Mouse (Mus musculus): ENCODE data around the gene Togaram2. TPM values are rescaled to one million over a fixed set of nuclear protein-coding genes. Genes with fewer than 3 reads are reported as not detected.

Togaram2 gene
- polyA plus RNA-seq, 2 experiments: 0.02 TPM; not detected in 1

DNA sequence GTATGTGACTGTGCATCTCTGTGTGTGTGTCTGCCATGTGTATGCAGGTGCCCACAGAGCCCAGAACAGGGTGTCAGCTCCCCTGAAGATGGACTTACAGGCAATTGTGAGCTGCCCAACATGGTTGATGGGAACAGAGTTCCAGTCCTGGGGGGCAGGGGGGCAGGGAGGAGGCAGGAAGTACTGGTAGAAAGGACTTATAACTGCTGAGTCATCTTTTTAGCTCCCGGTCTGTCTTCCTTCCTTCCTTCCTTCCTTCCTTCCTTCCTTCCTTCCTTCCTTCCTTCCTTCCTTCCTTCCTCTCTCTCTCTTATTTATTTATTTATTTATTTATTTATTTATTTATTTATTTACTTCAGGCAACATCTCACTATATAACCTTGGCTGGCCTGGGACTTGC, 8.9 kb upstream of the Togaram2 start:
- H3K9ac ChIP-seq (replicated peaks): no peak overlapping the region
- DNase-seq (ENCODE audit: low read depth in 3 of 3, low spot score in 3 of 3): no peak
- 30% methylated on average over 1 of the region's 1 CpGs for WGBS (ENCODE audit: insufficient replicate concordance)
- H3K27me3 ChIP-seq (ENCODE audit: control insufficient read depth, insufficient read depth, low read length): no peaks in the 10 kb centered on the region
- no peaks in the 10 kb centered on the region for H3K9me3 ChIP-seq (ENCODE audit: control insufficient read depth, low read length)
- no peak overlapping the region for H3K27ac ChIP-seq
- no peak overlapping the region for H3K4me2 ChIP-seq (ENCODE audit: low read depth)
- TF ChIP-seq CTCF (IDR thresholded peaks at IDR 0.05; ENCODE audit: low read depth) (no peak), EP300 (IDR thresholded peaks at IDR 0.05; ENCODE audit: low read depth) (no peak)
- no peaks in the 10 kb centered on the region for H3K36me3 ChIP-seq (replicated peaks; ENCODE audit: control insufficient read depth, insufficient read depth, low read depth)
- no peak for ATAC-seq (ENCODE audit: insufficient read depth)
- H3K4me3 ChIP-seq (ENCODE audit: insufficient read depth in 1 of 2, low read depth in 2 of 2, low read length in 2 of 2): no peak overlapping the region
- peaks cover 0 to 5% of the 10 kb centered on the region in 2 experiments; a peak in 1 of 4 replicates for H3K4me1 ChIP-seq (replicated peaks; ENCODE audit: control insufficient read depth in 2 of 2, insufficient read depth in 2 of 2, low read length in 1 of 2)

DNA sequence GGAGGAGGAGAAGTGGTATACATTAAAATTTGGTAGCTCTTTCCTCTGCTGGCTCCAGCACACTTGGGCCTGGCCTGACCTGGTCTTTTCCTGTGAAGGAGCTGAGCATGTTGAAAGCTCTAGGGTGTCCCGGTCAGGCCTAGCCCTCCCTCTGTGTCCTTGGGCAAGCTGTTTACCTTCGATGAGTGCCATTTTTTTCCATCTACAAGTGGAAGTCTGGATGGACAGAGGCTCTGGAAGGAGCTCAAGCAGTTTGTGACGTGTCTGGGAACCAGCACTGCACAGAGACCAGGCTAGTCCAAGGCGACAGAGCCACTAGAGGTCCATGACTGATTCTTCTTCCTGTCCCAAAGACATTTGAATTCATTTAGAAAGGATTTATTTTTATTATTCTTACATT, 7.9 kb upstream of the Togaram2 start:
- H3K4me1 ChIP-seq (replicated peaks; ENCODE audit: control insufficient read depth in 2 of 2, insufficient read depth in 2 of 2, low read length in 1 of 2): peaks cover 0 to 5% of the 10 kb centered on the region in 2 experiments; a peak in 1 of 4 replicates
- H3K9ac ChIP-seq (replicated peaks): no peak overlapping the region
- H3K36me3 ChIP-seq (replicated peaks; ENCODE audit: control insufficient read depth, insufficient read depth, low read depth): no peaks in the 10 kb centered on the region
- H3K9me3 ChIP-seq (ENCODE audit: control insufficient read depth, low read length): no peaks in the 10 kb centered on the region
- DNase-seq (ENCODE audit: low read depth in 3 of 3, low spot score in 3 of 3): no peak
- H3K4me2 ChIP-seq (ENCODE audit: low read depth): no peak overlapping the region
- no peak overlapping the region for H3K27ac ChIP-seq
- TF ChIP-seq CTCF (IDR thresholded peaks at IDR 0.05; ENCODE audit: low read depth) (no peak), EP300 (IDR thresholded peaks at IDR 0.05; ENCODE audit: low read depth) (no peak)
- 57% methylated on average over 4 of the region's 4 CpGs for WGBS (ENCODE audit: insufficient replicate concordance)
- no peaks in the 10 kb centered on the region for H3K27me3 ChIP-seq (ENCODE audit: control insufficient read depth, insufficient read depth, low read length)
- ATAC-seq (ENCODE audit: insufficient read depth): no peak
- no peak overlapping the region for H3K4me3 ChIP-seq (ENCODE audit: insufficient read depth in 1 of 2, low read depth in 2 of 2, low read length in 2 of 2)

DNA sequence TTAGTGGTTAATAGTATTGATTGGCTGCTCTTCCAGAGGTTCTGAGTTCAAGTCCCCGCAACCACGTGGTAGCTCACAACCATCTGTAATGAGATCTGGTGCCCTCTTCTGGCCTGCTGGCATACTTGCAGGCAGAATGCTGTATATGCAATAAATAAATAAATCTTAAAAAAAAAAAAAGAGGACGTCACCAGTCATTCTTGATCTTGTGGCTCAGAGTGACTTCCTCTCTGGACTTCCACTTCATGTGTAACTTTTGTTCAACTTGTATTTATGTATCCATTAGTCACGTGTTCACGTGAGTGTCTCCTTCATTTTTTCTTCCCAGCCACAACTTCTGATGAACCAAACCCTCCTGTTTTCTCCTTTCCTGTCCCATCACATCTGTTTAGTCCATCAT, 3.5 kb upstream of the Togaram2 start:
- H3K27ac ChIP-seq: no peak overlapping the region
- no peaks in the 10 kb centered on the region for H3K36me3 ChIP-seq (replicated peaks; ENCODE audit: control insufficient read depth, insufficient read depth, low read depth)
- 55% methylated on average over 5 of the region's 5 CpGs for WGBS (ENCODE audit: insufficient replicate concordance)
- H3K4me3 ChIP-seq (ENCODE audit: insufficient read depth in 1 of 2, low read depth in 2 of 2, low read length in 2 of 2): no peak overlapping the region
- H3K9ac ChIP-seq (replicated peaks): no peak overlapping the region
- no peak for DNase-seq (ENCODE audit: low read depth in 3 of 3, low spot score in 3 of 3)
- H3K4me1 ChIP-seq (replicated peaks; ENCODE audit: control insufficient read depth in 2 of 2, insufficient read depth in 2 of 2, low read length in 1 of 2): no peaks in the 10 kb centered on the region
- TF ChIP-seq CTCF (IDR thresholded peaks at IDR 0.05; ENCODE audit: low read depth) (peak; percentile 45), EP300 (IDR thresholded peaks at IDR 0.05; ENCODE audit: low read depth) (no peak)
- ATAC-seq (ENCODE audit: insufficient read depth): no peak
- no peak overlapping the region for H3K4me2 ChIP-seq (ENCODE audit: low read depth)
- H3K9me3 ChIP-seq (ENCODE audit: control insufficient read depth, low read length): no peaks in the 10 kb centered on the region
- H3K27me3 ChIP-seq (ENCODE audit: control insufficient read depth, insufficient read depth, low read length): no peaks in the 10 kb centered on the region

DNA sequence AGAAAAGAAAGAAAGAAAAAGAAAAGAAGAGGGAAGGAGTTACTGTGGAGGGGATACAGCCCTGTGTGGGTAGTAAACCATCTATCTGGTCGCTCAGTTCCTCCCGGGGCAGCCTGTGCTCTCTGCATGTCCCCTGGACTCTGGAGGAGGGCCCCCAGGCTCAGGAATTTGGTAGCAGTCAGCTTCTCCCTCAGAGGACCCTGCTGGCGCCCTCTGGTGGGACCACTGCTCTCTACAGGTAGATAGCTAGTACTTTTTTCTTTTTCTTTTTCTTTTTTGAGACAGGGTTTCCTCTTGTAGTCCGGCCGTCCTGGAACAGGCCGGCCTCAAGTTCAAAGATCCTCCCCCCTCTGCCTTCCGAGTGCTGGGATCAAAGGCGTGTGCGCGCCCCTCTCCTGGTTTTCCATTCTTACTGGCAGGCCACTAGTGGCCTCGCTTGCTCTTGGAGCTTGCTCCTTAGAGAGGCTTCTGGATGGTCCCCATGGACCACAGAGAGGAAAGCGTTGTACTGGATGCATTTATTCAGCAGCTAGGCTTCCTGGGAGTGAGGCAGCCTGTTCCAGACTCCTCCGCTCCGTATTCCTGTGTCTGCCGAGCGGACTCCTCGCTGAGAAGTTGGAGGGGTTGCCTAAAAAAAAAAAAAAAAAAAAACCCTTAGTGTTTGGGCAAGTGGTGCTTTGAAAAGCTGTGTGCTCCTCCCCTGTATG, 1.1 kb upstream of the Togaram2 start:
- H3K36me3 ChIP-seq (replicated peaks; ENCODE audit: control insufficient read depth, insufficient read depth, low read depth): no peaks in the 10 kb centered on the region
- DNase-seq (ENCODE audit: low read depth in 3 of 3, low spot score in 3 of 3): peak in 1 of 3 experiments; percentile 9
- H3K4me2 ChIP-seq (ENCODE audit: low read depth): no peak overlapping the region
- H3K9ac ChIP-seq (replicated peaks): no peak overlapping the region
- TF ChIP-seq CTCF (IDR thresholded peaks at IDR 0.05; ENCODE audit: low read depth) (peak; percentile 54), EP300 (IDR thresholded peaks at IDR 0.05; ENCODE audit: low read depth) (no peak)
- no peak overlapping the region for H3K27ac ChIP-seq
- no peak overlapping the region for H3K4me3 ChIP-seq (ENCODE audit: insufficient read depth in 1 of 2, low read depth in 2 of 2, low read length in 2 of 2)
- no peaks in the 10 kb centered on the region for H3K9me3 ChIP-seq (ENCODE audit: control insufficient read depth, low read length)
- H3K4me1 ChIP-seq (replicated peaks; ENCODE audit: control insufficient read depth in 2 of 2, insufficient read depth in 2 of 2, low read length in 1 of 2): no peaks in the 10 kb centered on the region
- ATAC-seq (ENCODE audit: insufficient read depth): no peak
- H3K27me3 ChIP-seq (ENCODE audit: control insufficient read depth, insufficient read depth, low read length): no peaks in the 10 kb centered on the region
- 47% methylated on average over 17 of the region's 17 CpGs for WGBS (ENCODE audit: insufficient replicate concordance)

DNA sequence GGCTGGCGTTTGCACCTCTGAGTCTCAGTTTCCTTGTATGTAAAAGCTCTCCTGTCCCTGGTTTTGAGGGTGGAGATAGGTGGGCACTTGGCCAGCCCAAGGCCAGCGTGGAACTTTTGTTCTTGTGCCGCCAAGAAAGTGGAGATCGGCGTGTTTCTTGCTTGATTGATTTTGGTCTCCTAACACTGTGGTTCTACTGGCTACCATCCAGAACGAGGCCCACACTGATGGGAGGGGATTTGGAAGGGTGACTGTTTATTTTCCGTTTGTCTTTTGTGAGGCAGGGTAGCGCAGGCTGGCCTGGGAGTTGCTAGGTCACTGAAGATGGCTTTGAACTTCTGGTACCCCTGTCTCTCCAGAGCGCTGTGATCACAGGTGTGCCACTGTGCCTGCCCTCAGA, 875 bp downstream of the Togaram2 start:
- no peaks in the 10 kb centered on the region for H3K9me3 ChIP-seq (ENCODE audit: control insufficient read depth, low read length)
- H3K4me1 ChIP-seq (replicated peaks; ENCODE audit: control insufficient read depth in 2 of 2, insufficient read depth in 2 of 2, low read length in 1 of 2): no peaks in the 10 kb centered on the region
- no peak overlapping the region for H3K4me3 ChIP-seq (ENCODE audit: insufficient read depth in 1 of 2, low read depth in 2 of 2, low read length in 2 of 2)
- no peak overlapping the region for H3K27ac ChIP-seq
- no peak overlapping the region for H3K9ac ChIP-seq (replicated peaks)
- WGBS (ENCODE audit: insufficient replicate concordance): 57% methylated on average over 9 of the region's 9 CpGs
- ATAC-seq (ENCODE audit: insufficient read depth): no peak
- TF ChIP-seq EP300 (IDR thresholded peaks at IDR 0.05; ENCODE audit: low read depth) (no peak), CTCF (IDR thresholded peaks at IDR 0.05; ENCODE audit: low read depth) (no peak)
- no peak overlapping the region for H3K4me2 ChIP-seq (ENCODE audit: low read depth)
- DNase-seq (ENCODE audit: low read depth in 3 of 3, low spot score in 3 of 3): no peak
- H3K27me3 ChIP-seq (ENCODE audit: control insufficient read depth, insufficient read depth, low read length): no peaks in the 10 kb centered on the region
- H3K36me3 ChIP-seq (replicated peaks; ENCODE audit: control insufficient read depth, insufficient read depth, low read depth): no peaks in the 10 kb centered on the region

Data from liver, embryonic 14.5 days (tissue).